Mouse (Mus musculus): Measurements from ENCODE around the gene Pard3. TPM values are rescaled to one million over a fixed set of nuclear protein-coding genes. Genes with fewer than 3 reads are reported as not detected.

Gene Pard3
- polyA plus RNA-seq, 2 experiments, result 39.1 to 43.3 TPM

DNA sequence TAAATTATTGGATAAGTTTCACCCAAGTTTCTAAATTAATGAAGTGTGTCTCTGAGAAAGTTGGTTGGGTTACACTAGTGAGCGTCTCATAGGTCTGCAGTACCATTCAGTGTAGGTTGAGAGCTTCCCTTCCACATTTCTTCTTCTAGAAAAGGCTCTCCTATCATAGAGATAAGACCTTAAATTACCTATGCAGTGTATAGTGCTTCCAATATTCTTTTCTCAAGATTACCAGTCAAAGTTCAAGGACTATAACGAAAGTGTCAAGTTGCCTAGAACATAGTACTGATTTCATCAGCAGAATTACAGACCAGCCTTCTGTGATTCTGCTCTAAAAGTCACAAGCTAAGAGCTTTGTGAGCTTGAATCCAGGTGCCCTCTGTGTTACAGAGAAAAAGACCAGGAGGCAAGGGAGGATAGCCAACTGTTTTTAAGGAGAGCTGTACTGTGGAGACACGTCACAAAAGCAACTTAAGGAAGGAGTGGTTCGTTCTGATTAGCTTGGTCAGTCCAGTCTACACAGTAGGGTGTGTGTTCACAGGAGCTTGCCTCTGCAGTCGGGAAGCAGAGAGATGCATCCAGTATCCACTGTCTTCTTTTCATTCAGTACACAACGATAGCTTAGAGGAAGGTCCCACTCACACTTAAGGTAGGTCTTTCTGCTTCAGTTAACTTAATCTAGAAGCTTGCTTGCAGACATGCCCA lies 229.5 kb downstream of the Pard3 start:
- ATAC-seq (ENCODE audit: low FRiP score, low read depth), result no peak
- H3K4me2 ChIP-seq (replicated peaks; ENCODE audit: low read depth, low read length, severe bottlenecking), result no peak overlapping the region
- DNase-seq (ENCODE audit: low spot score), result no peak
- H3K4me1 ChIP-seq (ENCODE audit: control insufficient read depth, insufficient read depth, low read length), result no peaks in the 10 kb centered on the region
- no peak overlapping the region for H3K4me3 ChIP-seq (replicated peaks; ENCODE audit: low read length)
- TF ChIP-seq POLR2A (IDR thresholded peaks at IDR 0.05; ENCODE audit: borderline replicate concordance, extremely low read depth, insufficient read depth, insufficient read length), result no peak
- no peak overlapping the region for H3K27ac ChIP-seq (replicated peaks; ENCODE audit: low read depth, low read length)
- H3K9ac ChIP-seq (ENCODE audit: low read depth, low read length, severe bottlenecking), result no peak overlapping the region
- no peaks in the 10 kb centered on the region for H3K9me3 ChIP-seq (ENCODE audit: control insufficient read depth, low read length)
- H3K27me3 ChIP-seq (ENCODE audit: control insufficient read depth, insufficient read depth, low read length), result no peaks in the 10 kb centered on the region
- no peaks in the 10 kb centered on the region; the same call in 1 of the 2 replicates for H3K36me3 ChIP-seq (ENCODE audit: control insufficient read depth, insufficient read depth, low read length)
- WGBS, result 87% methylated on average over 6 of the region's 6 CpGs

DNA sequence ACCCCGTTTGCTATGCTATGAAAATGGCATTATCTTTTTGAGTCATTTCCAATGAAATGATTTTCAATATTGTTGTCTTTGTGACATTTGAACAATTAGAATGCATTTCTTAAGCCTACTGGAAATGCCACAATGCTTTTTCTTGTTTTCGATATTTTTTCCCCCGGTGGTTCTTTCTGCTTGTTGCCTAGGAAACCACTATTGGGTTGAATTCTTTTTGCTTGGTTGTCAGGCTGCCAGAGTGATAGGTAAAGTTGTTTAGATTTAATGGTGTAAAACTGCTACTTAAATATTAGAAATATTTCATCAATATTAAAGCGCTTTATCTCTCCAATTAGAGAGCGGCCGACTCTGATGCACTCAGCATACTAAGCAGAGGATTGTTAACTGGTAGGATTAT lies 230.4 kb downstream of the Pard3 start:
- WGBS, result 94% methylated on average over 6 of the region's 6 CpGs

DNA sequence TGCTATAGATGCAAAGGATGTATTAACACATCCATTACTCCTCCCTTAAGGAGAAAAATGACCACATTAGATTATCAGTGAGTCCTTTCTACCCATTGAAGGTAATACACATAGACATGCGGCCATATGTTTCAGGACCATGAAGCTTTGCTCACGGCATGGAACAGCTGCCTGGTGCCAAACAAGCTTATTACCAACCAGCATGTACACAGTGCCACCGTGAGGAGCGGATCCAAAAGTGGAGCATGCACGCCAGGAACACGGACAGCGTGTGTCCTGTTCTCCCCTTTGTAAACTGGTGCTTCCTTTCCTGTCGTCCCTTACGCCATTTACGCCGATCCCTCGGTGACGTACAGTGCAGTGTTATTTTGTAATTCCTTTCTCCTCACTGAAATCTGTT lies 232.2 kb downstream of the Pard3 start:
- H3K4me3 ChIP-seq (replicated peaks; ENCODE audit: low read length), result no peak overlapping the region
- ATAC-seq (ENCODE audit: low FRiP score, low read depth), result no peak
- DNase-seq (ENCODE audit: low spot score), result no peak
- 94% methylated on average over 13 of the region's 13 CpGs for WGBS
- H3K9ac ChIP-seq (ENCODE audit: low read depth, low read length, severe bottlenecking), result no peak overlapping the region
- H3K36me3 ChIP-seq (ENCODE audit: control insufficient read depth, insufficient read depth, low read length), result no peaks in the 10 kb centered on the region
- no peaks in the 10 kb centered on the region for H3K9me3 ChIP-seq (ENCODE audit: control insufficient read depth, low read length)
- no peaks in the 10 kb centered on the region for H3K4me1 ChIP-seq (ENCODE audit: control insufficient read depth, insufficient read depth, low read length)
- no peak overlapping the region for H3K27ac ChIP-seq (replicated peaks; ENCODE audit: low read depth, low read length)
- no peaks in the 10 kb centered on the region for H3K27me3 ChIP-seq (ENCODE audit: control insufficient read depth, insufficient read depth, low read length)
- no peak overlapping the region for H3K4me2 ChIP-seq (replicated peaks; ENCODE audit: low read depth, low read length, severe bottlenecking)
- TF ChIP-seq POLR2A (IDR thresholded peaks at IDR 0.05; ENCODE audit: borderline replicate concordance, extremely low read depth, insufficient read depth, insufficient read length), result no peak

More for the DNA sequence above, 230.4 kb downstream of the Pard3 start:
- Histone ChIP-seq H3K4me3 (replicated peaks; ENCODE audit: low read length) (no peak overlapping the region), H3K27me3 (ENCODE audit: control insufficient read depth, insufficient read depth, low read length) (no peaks in the 10 kb centered on the region), H3K9me3 (ENCODE audit: control insufficient read depth, low read length) (no peaks in the 10 kb centered on the region), H3K36me3 (ENCODE audit: control insufficient read depth, insufficient read depth, low read length) (no peaks in the 10 kb centered on the region), H3K4me2 (replicated peaks; ENCODE audit: low read depth, low read length, severe bottlenecking) (no peak overlapping the region), H3K27ac (replicated peaks; ENCODE audit: low read depth, low read length) (no peak overlapping the region), H3K9ac (ENCODE audit: low read depth, low read length, severe bottlenecking) (no peak overlapping the region), H3K4me1 (ENCODE audit: control insufficient read depth, insufficient read depth, low read length) (no peaks in the 10 kb centered on the region)
- ATAC-seq (ENCODE audit: low FRiP score, low read depth), result no peak
- DNase-seq (ENCODE audit: low spot score), result no peak
- no peak for TF ChIP-seq POLR2A (IDR thresholded peaks at IDR 0.05; ENCODE audit: borderline replicate concordance, extremely low read depth, insufficient read depth, insufficient read length)

DNA sequence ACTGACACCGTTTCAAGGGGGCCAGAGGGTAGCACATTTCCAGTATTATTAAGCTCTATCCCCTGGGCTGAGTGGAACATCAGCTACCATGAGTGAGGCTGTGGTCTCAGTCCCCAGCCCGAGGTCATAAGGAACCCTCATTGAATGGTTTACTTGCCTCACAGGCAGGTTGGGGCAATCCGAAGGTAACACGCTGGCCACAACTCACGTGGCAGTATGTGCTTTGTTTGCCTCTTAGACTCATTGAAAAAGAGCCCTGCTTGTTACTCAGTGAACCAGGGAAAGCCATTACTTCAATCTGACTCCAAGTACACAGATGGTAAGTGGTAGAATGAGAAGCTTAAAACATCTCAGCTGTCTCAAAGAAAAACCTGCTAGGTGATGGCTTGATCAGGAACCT lies 236.8 kb downstream of the Pard3 start:
- TF ChIP-seq POLR2A (IDR thresholded peaks at IDR 0.05; ENCODE audit: borderline replicate concordance, extremely low read depth, insufficient read depth, insufficient read length), result no peak
- H3K9ac ChIP-seq (ENCODE audit: low read depth, low read length, severe bottlenecking), result no peak overlapping the region
- no peak overlapping the region for H3K27ac ChIP-seq (replicated peaks; ENCODE audit: low read depth, low read length)
- ATAC-seq (ENCODE audit: low FRiP score, low read depth), result no peak
- H3K4me2 ChIP-seq (replicated peaks; ENCODE audit: low read depth, low read length, severe bottlenecking), result no peak overlapping the region
- H3K4me3 ChIP-seq (replicated peaks; ENCODE audit: low read length), result no peak overlapping the region
- H3K9me3 ChIP-seq (ENCODE audit: control insufficient read depth, low read length), result no peaks in the 10 kb centered on the region
- no peak for DNase-seq (ENCODE audit: low spot score)
- H3K36me3 ChIP-seq (ENCODE audit: control insufficient read depth, insufficient read depth, low read length), result no peaks in the 10 kb centered on the region
- no peaks in the 10 kb centered on the region; the same call in 1 of the 2 replicates for H3K4me1 ChIP-seq (ENCODE audit: control insufficient read depth, insufficient read depth, low read length)
- WGBS, result 89% methylated on average over 5 of the region's 5 CpGs
- no peaks in the 10 kb centered on the region for H3K27me3 ChIP-seq (ENCODE audit: control insufficient read depth, insufficient read depth, low read length)

DNA sequence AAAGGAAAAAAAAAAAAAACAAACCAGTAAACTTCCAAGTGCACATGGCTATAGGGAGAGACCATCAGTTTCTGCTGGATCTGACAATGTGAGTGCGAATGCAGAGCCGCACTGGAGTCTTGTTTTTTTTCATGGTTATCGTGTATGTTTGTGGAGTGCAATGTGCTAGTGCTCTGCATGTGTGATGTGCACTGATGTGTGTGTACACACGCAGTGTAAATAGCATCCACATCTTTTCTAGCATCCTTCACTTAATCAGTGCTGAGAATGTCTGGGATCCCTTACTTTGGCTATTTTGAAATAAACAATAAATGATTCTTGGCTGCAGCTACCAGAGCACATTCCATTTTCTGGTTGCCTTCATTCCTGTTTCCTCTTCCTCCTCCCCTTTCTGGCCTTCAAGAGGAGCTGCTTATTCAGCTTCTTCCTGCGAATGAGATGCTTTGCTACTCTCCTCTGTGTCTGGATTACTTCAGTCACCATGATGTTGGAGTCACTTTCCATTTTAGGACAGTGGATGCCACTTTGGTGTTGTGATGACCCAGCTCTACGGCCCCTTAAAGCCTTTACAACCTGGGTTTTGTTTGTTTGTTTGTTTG lies 239.3 kb downstream of the Pard3 start:
- Histone ChIP-seq H3K27ac (replicated peaks; ENCODE audit: low read depth, low read length) (no peak overlapping the region), H3K4me3 (replicated peaks; ENCODE audit: low read length) (no peak overlapping the region), H3K4me1 (ENCODE audit: control insufficient read depth, insufficient read depth, low read length) (no peaks in the 10 kb centered on the region; the same call in 1 of the 2 replicates), H3K36me3 (ENCODE audit: control insufficient read depth, insufficient read depth, low read length) (peaks cover 4% of the 10 kb centered on the region; the same call in 1 of the 2 replicates), H3K4me2 (replicated peaks; ENCODE audit: low read depth, low read length, severe bottlenecking) (no peak overlapping the region), H3K9ac (ENCODE audit: low read depth, low read length, severe bottlenecking) (no peak overlapping the region), H3K27me3 (ENCODE audit: control insufficient read depth, insufficient read depth, low read length) (no peaks in the 10 kb centered on the region), H3K9me3 (ENCODE audit: control insufficient read depth, low read length) (no peaks in the 10 kb centered on the region)
- no peak for ATAC-seq (ENCODE audit: low FRiP score, low read depth)
- no peak for TF ChIP-seq POLR2A (IDR thresholded peaks at IDR 0.05; ENCODE audit: borderline replicate concordance, extremely low read depth, insufficient read depth, insufficient read length)
- WGBS, result 81% methylated on average over 6 of the region's 6 CpGs
- DNase-seq (ENCODE audit: low spot score), result no peak
